Mouse (Mus musculus) midbrain, postnatal 0 days (tissue): ENCODE measurements at regions not wholly inside any gene's neighbourhood (a gene's known extent, or its start where the extent isn't known, plus 50 kb on each side); places are given as distances from the start of the nearest gene placed in this dataset.

ENCODE experiments used
- ATAC-seq: fragments of 200-750 bp; cut with Nextera tagmentation; 2 replicates; pipeline ENCODE4 v1.8.0; 2017; ENCODE audit warnings: moderate number of reproducible peaks, mild to moderate bottlenecking, moderate TSS enrichment, moderate library complexity; ENCODE audit not compliant: low FRiP score
- DNase-seq: peaks from one replicate; pipeline ENCODE4 v3.0.0-alpha.2; 2015; ENCODE audit warnings: low spot score
- H3K27ac ChIP-seq: fragments of 300-500 bp; sonication (generic); 2 replicates; pipeline ENCODE4 v1.5.1; 2014; ENCODE audit warnings: low read depth, mild to moderate bottlenecking, low read length, mixed read lengths
- H3K27me3 ChIP-seq: fragments of 300-500 bp; sonication (generic); 2 replicates; pipeline ENCODE4 v1.6.1; 2014; ENCODE audit warnings: low read length, control low read depth, mixed read lengths; ENCODE audit not compliant: insufficient read depth
- H3K36me3 ChIP-seq: fragments of 300-500 bp; sonication (generic); 2 replicates; pipeline ENCODE4 v1.6.1; 2014; ENCODE audit warnings: low read length, control low read depth, mixed read lengths; ENCODE audit not compliant: insufficient read depth
- H3K4me1 ChIP-seq: fragments of 300-500 bp; sonication (generic); 2 replicates; pipeline ENCODE4 v1.6.1; 2014; ENCODE audit warnings: mild to moderate bottlenecking, control low read depth, antibody characterized with exemption, low read length, mixed read lengths; ENCODE audit not compliant: insufficient read depth
- H3K4me2 ChIP-seq: fragments of 300-500 bp; sonication (generic); 2 replicates; pipeline ENCODE4 v1.6.1; 2014; ENCODE audit warnings: low read depth, mild to moderate bottlenecking, low read length, mixed read lengths; ENCODE audit not compliant: poor library complexity, severe bottlenecking
- H3K4me3 ChIP-seq: fragments of 300-500 bp; sonication (generic); 2 replicates; pipeline ENCODE4 v1.5.1; 2014; ENCODE audit warnings: low read depth, mild to moderate bottlenecking, low read length, moderate library complexity
- H3K9ac ChIP-seq: fragments of 300-500 bp; sonication (generic); replicated peaks from 2 replicates; pipeline ENCODE4 v1.6.1; 2014; ENCODE audit warnings: mild to moderate bottlenecking, low read length, moderate library complexity, mixed read lengths; ENCODE audit not compliant: poor library complexity, severe bottlenecking
- H3K9me3 ChIP-seq: fragments of 300-500 bp; sonication (generic); 2 replicates; pipeline ENCODE4 v1.6.1; 2016; ENCODE audit warnings: low read length, control low read depth
- CTCF ChIP-seq: IDR thresholded peaks from 2 replicates; pipeline ENCODE4 v1.5.1; 2016; ENCODE audit warnings: antibody characterized with exemption, mild to moderate bottlenecking
- WGBS: fragments of 180-500 bp; shearing (Covaris S2); extraction: QIAGEN DNeasy Blood & Tissue Kit; methylation state at CpG from one replicate; pipeline ENCODE4 v1.1.7; 2014; 5-methylcytosine and 5-hydroxymethylcytosine counted together

GRCm38 (mm10) chr2:128386846-128387621 lies 204.0 kb upstream of the Spdye4c start:
- WGBS, result 74% methylated on average over 4 of the region's 4 CpGs
- ATAC-seq, result no peak
- DNase-seq, result no peak
- Histone ChIP-seq H3K9ac (no peak overlapping the region), H3K4me2 (no peak overlapping the region), H3K27ac (no peak overlapping the region), H3K27me3 (no peaks in the 10 kb centered on the region), H3K9me3 (no peaks in the 10 kb centered on the region), H3K36me3 (no peaks in the 10 kb centered on the region), H3K4me1 (no peaks in the 10 kb centered on the region), H3K4me3 (no peak overlapping the region)
- TF ChIP-seq CTCF, result no peak

- no peaks in the 10 kb centered on the region for H3K36me3 ChIP-seq
- no peak overlapping the region for H3K9ac ChIP-seq
- H3K27ac ChIP-seq, result no peak overlapping the region
- TF ChIP-seq CTCF, result no peak
- no peak for ATAC-seq
- H3K4me3 ChIP-seq, result no peak overlapping the region
- H3K4me1 ChIP-seq, result no peaks in the 10 kb centered on the region
- 0 out of 2 replicates have a peak, but pooled peaks cover 2% of the 10 kb centered on the region for H3K27me3 ChIP-seq
- H3K9me3 ChIP-seq, result no peaks in the 10 kb centered on the region
- no peak for DNase-seq
- H3K4me2 ChIP-seq, result no peak overlapping the region
- WGBS, result 81% methylated on average over 8 of the region's 8 CpGs
Observed at GRCm38 (mm10) chr2:128387851-128388471, 203.0 kb upstream of the Spdye4c start.

- Histone ChIP-seq H3K36me3 (no peaks in the 10 kb centered on the region), H3K4me1 (no peaks in the 10 kb centered on the region), H3K27ac (no peak overlapping the region), H3K27me3 (0 out of 2 replicates have a peak, but pooled peaks cover 3% of the 10 kb centered on the region), H3K9ac (no peak overlapping the region), H3K4me3 (no peak overlapping the region), H3K9me3 (no peaks in the 10 kb centered on the region), H3K4me2 (no peak overlapping the region)
- no peak for TF ChIP-seq CTCF
- ATAC-seq (no peak), DNase-seq (peak; percentile 31)
- WGBS, result 14% methylated on average over 7 of the region's 7 CpGs
Observed at GRCm38 (mm10) chr2:128388883-128389470, 202.0 kb upstream of the Spdye4c start.

GRCm38 (mm10) chr2:128392344-128392743 lies 198.7 kb upstream of the Spdye4c start:
- Histone ChIP-seq H3K27me3 (peaks cover 11% of the 10 kb centered on the region; the same call in 1 of the 2 replicates), H3K9ac (no peak overlapping the region), H3K27ac (no peak overlapping the region), H3K9me3 (no peaks in the 10 kb centered on the region), H3K4me3 (no peak overlapping the region), H3K36me3 (no peaks in the 10 kb centered on the region), H3K4me1 (no peaks in the 10 kb centered on the region), H3K4me2 (no peak overlapping the region)
- 20% methylated on average over 9 of the region's 9 CpGs for WGBS
- DNase-seq, result no peak
- TF ChIP-seq CTCF, result no peak
- ATAC-seq, result no peak

- Histone ChIP-seq H3K9ac (no peak overlapping the region), H3K27me3 (peaks cover 11% of the 10 kb centered on the region; the same call in 1 of the 2 replicates), H3K4me3 (no peak overlapping the region), H3K4me1 (no peaks in the 10 kb centered on the region), H3K9me3 (no peaks in the 10 kb centered on the region), H3K4me2 (no peak overlapping the region), H3K27ac (no peak overlapping the region), H3K36me3 (no peaks in the 10 kb centered on the region)
- DNase-seq (no peak), ATAC-seq (no peak)
- no peak for TF ChIP-seq CTCF
- 38% methylated on average over 8 of the region's 8 CpGs for WGBS
Observed at GRCm38 (mm10) chr2:128393401-128393800, 197.6 kb upstream of the Spdye4c start.

GRCm38 (mm10) chr2:128393921-128394320 lies 197.1 kb upstream of the Spdye4c start:
- no peak for ATAC-seq
- no peak overlapping the region for H3K4me3 ChIP-seq
- WGBS, result 83% methylated on average over 5 of the region's 5 CpGs
- no peaks in the 10 kb centered on the region for H3K36me3 ChIP-seq
- H3K27ac ChIP-seq, result no peak overlapping the region
- no peaks in the 10 kb centered on the region for H3K4me1 ChIP-seq
- H3K27me3 ChIP-seq, result peaks cover 11% of the 10 kb centered on the region; the same call in 1 of the 2 replicates
- H3K9me3 ChIP-seq, result no peaks in the 10 kb centered on the region
- H3K9ac ChIP-seq, result no peak overlapping the region
- no peak for DNase-seq
- H3K4me2 ChIP-seq, result no peak overlapping the region
- TF ChIP-seq CTCF, result no peak
